Mouse (Mus musculus): ENCODE measurements around the gene Ttc39b.

GRCm38 (mm10) chr4:83284768-83285350, 39.2 kb downstream of the Ttc39b start:
- no peak for TF ChIP-seq CTCF (IDR thresholded peaks at IDR 0.05; ENCODE audit: extremely low read depth, insufficient read length, insufficient replicate concordance, low read depth, low read length)
- TF ChIP-seq POLR2A (IDR thresholded peaks at IDR 0.05; ENCODE audit: low read depth, low read length) = no peak

All from small intestine, adult 2 months (tissue).